Mouse (Mus musculus) T-helper 17 cell (primary cell): ENCODE results near the gene Rfk.

ENCODE experiments used
- in situ Hi-C, 2 experiments: fragments of 300-600 bp; cut with MboI, MseI; formaldehyde crosslinking; loops; 1 replicate in 1 of 2; 2 replicates in 1 of 2; pipeline ENCODE4 v1.15.1; 2025; ENCODE audit warnings: high pct_unique_total_duplicates in 2 of 2

Gene Rfk

GRCm38 (mm10) chr19:17428561-17428914, 34.7 kb downstream of the Rfk start:
- in situ Hi-C loops, result loop anchor here in 1 of 2 experiments (10.0 kb wide), 1 partner anchor 64 kb away; no protein-coding TSS in a partner anchor

- in situ Hi-C loops, result no loop called here
These were observed 42.8 kb downstream of the Rfk start for GRCm38 (mm10) chr19:17436651-17437050.

DNA sequence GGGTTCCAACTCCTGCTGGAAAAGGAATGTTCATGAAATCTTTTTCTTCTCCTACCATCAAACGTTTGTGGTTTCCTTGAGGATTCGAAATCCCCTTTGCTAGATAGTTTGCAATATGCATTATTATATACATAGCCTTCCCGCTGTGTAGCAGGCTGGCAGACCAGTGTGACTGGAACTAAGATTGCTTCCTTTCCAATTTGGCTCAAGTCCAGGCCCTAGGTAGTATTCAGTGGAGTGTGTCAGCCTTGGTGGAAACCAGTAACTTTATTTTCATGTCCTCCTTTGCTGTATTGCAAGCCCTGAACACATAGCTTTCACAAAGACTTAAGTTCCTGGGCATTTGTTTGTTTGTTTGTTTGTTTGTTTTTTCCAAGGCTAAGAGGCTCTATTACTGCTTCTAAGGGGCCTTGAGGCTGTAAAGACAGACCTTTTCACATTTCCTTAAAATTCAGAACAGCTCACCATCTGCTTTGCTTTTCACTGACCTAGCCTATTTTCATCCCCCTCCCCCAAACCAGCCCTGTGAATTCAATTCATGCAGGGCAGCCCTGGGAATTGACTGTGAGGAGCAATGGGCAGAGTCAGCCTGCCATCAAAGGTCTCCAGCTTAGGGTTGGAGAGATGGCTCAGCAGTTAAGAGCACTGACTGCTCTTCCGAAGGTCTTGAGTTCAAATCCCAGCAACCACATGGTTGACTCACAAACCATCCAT, 45.8 kb downstream of the Rfk start:
- in situ Hi-C loops, result no loop called here

GRCm38 (mm10) chr19:17443581-17443980, 49.7 kb downstream of the Rfk start:
- in situ Hi-C loops, result no loop called here
